Mouse (Mus musculus) liver, postnatal 0 days (tissue): ENCODE results near the gene Prss42.

ENCODE experiments used
- CTCF ChIP-seq: sonication (generic); IDR thresholded peaks from 2 replicates; pipeline ENCODE4 v1.5.1; 2016; ENCODE audit warnings: antibody characterized with exemption, low read depth
- EP300 ChIP-seq: IDR thresholded peaks from 2 replicates; pipeline ENCODE4 v1.6.1; 2016; ENCODE audit warnings: antibody characterized with exemption, low read depth, mild to moderate bottlenecking

DNA sequence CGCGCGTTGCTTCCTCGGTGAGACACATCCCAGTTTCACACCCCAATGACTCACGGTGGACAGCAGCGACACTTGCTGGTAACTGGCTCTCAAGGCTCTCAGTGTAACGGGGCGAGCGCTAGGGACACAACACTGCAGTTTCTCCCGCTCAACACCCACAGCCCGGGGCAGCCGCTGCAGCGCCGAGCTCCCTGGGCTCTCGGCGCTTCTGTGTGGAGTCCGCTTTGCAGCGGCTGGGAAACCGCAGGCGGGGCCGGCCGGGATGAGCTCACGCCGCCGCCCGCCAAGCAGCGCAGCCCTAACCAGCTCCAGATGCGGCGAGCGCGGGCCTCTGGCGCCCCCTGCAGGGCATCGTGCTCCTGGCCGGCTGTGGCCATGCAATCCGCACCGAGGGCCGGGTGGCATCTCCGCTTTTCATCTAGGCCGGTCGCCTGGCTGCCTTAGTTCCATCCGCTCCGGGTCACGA is 16.7 kb upstream of the Prss42 start:
- TF ChIP-seq CTCF (peak; percentile 94), EP300 (no peak)
